Mouse (Mus musculus) ES-E14 (cell line): ENCODE results near the gene Egfem1. TPM values are rescaled to one million over a fixed set of nuclear protein-coding genes. Genes with fewer than 3 reads are reported as not detected.

ENCODE experiments used
- DNase-seq: peaks from one replicate; pipeline ENCODE4 v3.0.0-alpha.2; 2013; ENCODE audit warnings: low read depth, low spot score
- H3K27ac ChIP-seq: 2 replicates; pipeline ENCODE4 v1.5.1; 2012; ENCODE audit warnings: low read depth, mild to moderate bottlenecking, low read length, moderate library complexity, mixed read lengths; ENCODE audit not compliant: poor library complexity, insufficient read depth, severe bottlenecking
- H3K36me3 ChIP-seq: 2 replicates; pipeline ENCODE4 v1.6.1; 2012; ENCODE audit warnings: mild to moderate bottlenecking, low read length, moderate library complexity, mixed read lengths; ENCODE audit not compliant: control insufficient read depth, poor library complexity, insufficient read depth, severe bottlenecking
- H3K4me1 ChIP-seq, 2 experiments: fragments of 150-350 bp in 1 of 2; sonication (generic) in 1 of 2; 2 replicates each; pipeline ENCODE4 v1.6.1; 2012; ENCODE audit warnings: low read length in 2 of 2, mild to moderate bottlenecking in 1 of 2, mixed read lengths in 1 of 2; ENCODE audit not compliant: control insufficient read depth in 2 of 2, insufficient read depth in 2 of 2, poor library complexity in 1 of 2
- H3K4me3 ChIP-seq, 2 experiments: fragments of 150-350 bp in 1 of 2; sonication (generic) in 1 of 2; 2 replicates each; pipeline ENCODE4 v1.5.1; 2012; ENCODE audit warnings: low read length in 2 of 2, low read depth in 1 of 2, mild to moderate bottlenecking in 1 of 2, mixed read lengths in 1 of 2; ENCODE audit not compliant: insufficient read depth in 1 of 2, poor library complexity in 1 of 2, severe bottlenecking in 1 of 2
- H3K9ac ChIP-seq: 2 replicates; pipeline ENCODE4 v1.6.1; 2012; ENCODE audit warnings: low read depth, mild to moderate bottlenecking, low read length, mixed read lengths; ENCODE audit not compliant: poor library complexity, insufficient read depth, severe bottlenecking
- H3K9me3 ChIP-seq: fragments of 150-350 bp; sonication (generic); 2 replicates; pipeline ENCODE4 v1.6.1; 2012; ENCODE audit warnings: low read depth, mild to moderate bottlenecking, low read length; ENCODE audit not compliant: control insufficient read depth, insufficient read depth
- CHD2 ChIP-seq: IDR thresholded peaks from 2 replicates; pipeline ENCODE4 v1.6.1; 2014; ENCODE audit warnings: mild to moderate bottlenecking, low read depth, low read length, inconsistent platforms
- HCFC1 ChIP-seq: IDR thresholded peaks from 2 replicates; pipeline ENCODE4 v1.6.1; 2012; ENCODE audit warnings: low read length, inconsistent platforms, borderline replicate concordance; ENCODE audit not compliant: insufficient read depth
- MAFK ChIP-seq: IDR thresholded peaks from 2 replicates; pipeline ENCODE4 v1.6.1; 2014; ENCODE audit warnings: mild to moderate bottlenecking, low read depth, low read length, inconsistent platforms; ENCODE audit not compliant: insufficient read depth
- ZC3H11A ChIP-seq: IDR thresholded peaks from 2 replicates; pipeline ENCODE4 v1.6.1; 2012; ENCODE audit warnings: low read depth, mild to moderate bottlenecking, inconsistent platforms, low read length, borderline replicate concordance
- ZNF384 ChIP-seq: IDR thresholded peaks from 2 replicates; pipeline ENCODE4 v1.6.1; 2012; ENCODE audit warnings: low read depth, low read length, inconsistent platforms
- in situ Hi-C, 2 experiments: fragments of 600-800 bp; cut with MboI; formaldehyde crosslinking; loops; one replicate each; pipeline ENCODE4 v1.15.1; 2025; ENCODE audit warnings: low sequenced_read_pairs in 2 of 2, inconsistent platforms in 1 of 2; ENCODE audit not compliant: unreplicated experiment in 2 of 2
- total RNA-seq: library from RNA; depleted of rRNA; stranded (reverse); fragments of 300-350 nt; gene quantifications from 2 replicates; pipeline ENCODE4 v1.2.3, GENCODE M21; 2012

Egfem1 gene
- total RNA-seq, 1 experiment, result 0.18 TPM

DNA sequence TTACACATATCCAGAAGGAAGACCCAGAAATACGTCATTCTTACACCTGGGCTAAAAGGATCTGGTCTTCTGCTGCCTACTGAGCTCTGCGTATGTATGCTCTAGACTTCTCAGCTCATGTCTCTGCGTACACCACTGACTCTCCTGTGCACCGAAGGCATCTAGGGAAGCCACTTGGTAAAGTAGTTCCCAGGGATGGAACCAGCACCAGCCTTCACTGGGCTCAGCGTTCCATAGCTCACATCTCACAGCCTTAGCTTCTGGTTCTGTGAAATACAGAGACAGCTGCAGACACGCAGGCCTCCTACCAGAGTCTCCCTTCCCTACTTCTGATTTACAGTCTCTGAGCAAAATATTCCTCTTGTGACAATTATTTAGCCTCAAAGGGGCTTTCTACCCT, 361.2 kb downstream of the Egfem1 start:
- Histone ChIP-seq H3K36me3 (no peaks in the 10 kb centered on the region), H3K27ac (no peak overlapping the region), H3K4me1 (no peaks in the 10 kb centered on the region), H3K9ac (no peak overlapping the region), H3K4me3 (no peak overlapping the region), H3K9me3 (no peaks in the 10 kb centered on the region)
- TF ChIP-seq CHD2, result no peak
- TF ChIP-seq ZC3H11A, result no peak
- no peak for TF ChIP-seq ZNF384
- TF ChIP-seq MAFK, result no peak
- no peak for TF ChIP-seq HCFC1
- DNase-seq, result no peak
- in situ Hi-C loops, result no loop called here

DNA sequence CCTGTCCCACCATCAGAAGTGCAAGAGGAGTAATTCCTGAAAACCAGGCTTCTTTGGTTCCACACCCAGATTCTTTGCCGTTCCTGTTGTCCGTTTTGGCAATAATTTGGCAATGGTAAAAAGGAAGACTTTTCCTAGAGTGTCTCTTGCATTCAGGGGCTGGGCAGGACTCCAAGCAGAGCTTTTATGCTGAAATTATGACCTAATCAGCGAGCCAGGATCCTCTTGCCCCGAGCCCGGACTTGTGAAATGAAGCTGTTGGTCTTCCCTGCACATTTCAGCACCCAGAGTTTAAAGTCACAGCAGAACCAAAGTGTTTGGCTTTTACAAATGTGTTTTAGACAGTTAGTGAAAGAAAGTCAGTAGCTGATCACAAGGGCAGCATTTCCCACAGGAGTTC, 362.8 kb downstream of the Egfem1 start:
- Histone ChIP-seq H3K27ac (no peak overlapping the region), H3K4me1 (no peaks in the 10 kb centered on the region), H3K9me3 (no peaks in the 10 kb centered on the region), H3K4me3 (no peak overlapping the region), H3K36me3 (no peaks in the 10 kb centered on the region), H3K9ac (no peak overlapping the region)
- in situ Hi-C loops, result no loop called here
- DNase-seq, result no peak
- TF ChIP-seq ZC3H11A, result no peak
- no peak for TF ChIP-seq MAFK
- no peak for TF ChIP-seq HCFC1
- TF ChIP-seq CHD2, result no peak
- TF ChIP-seq ZNF384, result no peak

DNA sequence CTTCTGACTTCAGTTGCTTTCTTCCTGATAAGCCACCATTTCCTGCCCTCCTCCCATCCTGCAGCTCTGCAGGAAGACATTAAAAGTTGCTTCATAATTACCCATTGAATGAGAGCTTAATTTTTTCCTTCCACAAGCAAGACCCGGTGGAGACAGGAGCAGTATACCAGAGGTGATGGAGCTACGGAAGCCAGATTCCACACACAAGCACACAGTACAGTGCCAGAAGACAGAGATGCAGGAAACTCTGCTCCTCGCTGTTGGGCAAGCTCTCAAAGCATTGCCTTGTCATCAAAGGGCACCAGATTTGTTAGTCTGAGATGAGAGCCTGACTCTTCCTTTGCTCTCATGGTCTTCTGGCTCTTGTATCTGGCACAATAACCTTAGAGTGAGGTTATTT, 364.3 kb downstream of the Egfem1 start:
- DNase-seq, result no peak
- no peaks in the 10 kb centered on the region for H3K4me1 ChIP-seq
- in situ Hi-C loops, result no loop called here
- H3K27ac ChIP-seq, result no peak overlapping the region
- H3K9me3 ChIP-seq, result no peaks in the 10 kb centered on the region
- no peak overlapping the region for H3K9ac ChIP-seq
- H3K36me3 ChIP-seq, result no peaks in the 10 kb centered on the region
- H3K4me3 ChIP-seq, result no peak overlapping the region
- TF ChIP-seq CHD2 (no peak), HCFC1 (no peak), MAFK (no peak), ZC3H11A (no peak), ZNF384 (no peak)

DNA sequence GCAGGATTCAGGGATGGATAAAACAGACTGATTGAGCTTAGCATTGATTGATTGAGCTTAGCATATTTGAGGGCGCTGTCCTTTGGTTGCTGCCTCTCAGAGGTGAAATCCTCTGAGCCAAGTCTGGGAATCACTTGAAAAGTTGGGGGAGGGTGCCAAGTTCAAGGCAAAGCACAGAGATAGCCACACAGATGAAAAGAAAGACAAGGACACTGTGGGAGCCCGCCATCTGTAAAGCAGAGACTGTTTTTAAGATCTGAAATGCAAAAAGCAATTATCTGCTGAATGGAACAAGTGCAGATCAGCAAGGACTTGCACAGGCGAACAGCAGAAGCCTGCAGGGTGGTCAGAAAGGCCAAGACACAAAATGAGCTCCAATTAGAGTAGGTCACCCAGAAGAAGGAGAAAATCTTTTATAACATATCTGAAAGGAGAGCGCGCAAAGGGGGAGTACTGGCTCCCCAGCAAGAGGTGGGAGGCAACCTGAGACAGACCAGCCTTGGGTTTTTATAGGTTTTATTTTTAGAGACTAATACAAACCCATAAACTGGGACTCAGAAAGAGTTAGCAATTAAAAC, 367.1 kb downstream of the Egfem1 start:
- Histone ChIP-seq H3K9me3 (no peaks in the 10 kb centered on the region), H3K36me3 (no peaks in the 10 kb centered on the region), H3K27ac (no peak overlapping the region), H3K9ac (no peak overlapping the region), H3K4me1 (no peaks in the 10 kb centered on the region), H3K4me3 (no peak overlapping the region)
- in situ Hi-C loops, result no loop called here
- no peak for TF ChIP-seq HCFC1
- DNase-seq, result no peak

DNA sequence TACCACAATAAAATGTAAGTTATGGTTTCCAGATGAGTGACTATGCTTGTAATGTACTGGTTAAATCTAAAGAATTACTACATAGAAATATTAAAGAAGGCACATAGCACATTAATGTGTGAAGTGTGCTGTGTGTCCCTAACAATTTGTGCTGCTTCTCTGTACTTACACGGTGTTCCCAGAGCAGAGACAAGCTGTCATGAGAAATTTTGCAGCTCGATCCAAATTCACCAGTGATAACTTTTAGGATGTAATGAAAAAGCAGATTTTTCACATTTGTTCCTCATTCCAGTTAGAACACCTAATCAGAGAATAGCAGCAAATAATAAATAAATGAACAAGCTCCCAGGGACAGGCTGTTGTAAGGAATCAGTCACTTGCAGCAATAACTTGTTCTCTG, 416.4 kb downstream of the Egfem1 start:
- H3K4me1 ChIP-seq, result no peaks in the 10 kb centered on the region
- no peak overlapping the region for H3K4me3 ChIP-seq
- H3K27ac ChIP-seq, result no peak overlapping the region
- no peak overlapping the region for H3K9ac ChIP-seq
- TF ChIP-seq ZC3H11A (no peak), CHD2 (no peak), ZNF384 (no peak)
- no peaks in the 10 kb centered on the region for H3K36me3 ChIP-seq
- no peaks in the 10 kb centered on the region for H3K9me3 ChIP-seq
- in situ Hi-C loops, result no loop called here
- no peak for DNase-seq
